Mouse (Mus musculus) liver, embryonic 11.5 days (tissue): ENCODE data around the gene Cxcl10. TPM values are rescaled to one million over a fixed set of nuclear protein-coding genes. Genes with fewer than 3 reads are reported as not detected.

ENCODE experiments used
- ATAC-seq: fragments of 200-750 bp; cut with Nextera tagmentation; replicated peaks from 2 replicates; pipeline ENCODE4 v1.8.0; 2017; ENCODE audit warnings: moderate number of reproducible peaks, mild to moderate bottlenecking, moderate TSS enrichment, moderate library complexity; ENCODE audit not compliant: low FRiP score
- DNase-seq: peaks from one replicate; pipeline ENCODE4 v3.0.0-alpha.2; 2017; ENCODE audit warnings: low spot score
- H3K27ac ChIP-seq: fragments of 300-500 bp; sonication (generic); 2 replicates; pipeline ENCODE4 v1.5.1; 2014; ENCODE audit warnings: mild to moderate bottlenecking, low read depth, low read length, control low read depth
- H3K27me3 ChIP-seq: fragments of 300-500 bp; sonication (generic); replicated peaks from 2 replicates; pipeline ENCODE4 v1.6.1; 2014; ENCODE audit warnings: low read length, mixed read lengths; ENCODE audit not compliant: control insufficient read depth, insufficient read depth
- H3K36me3 ChIP-seq: fragments of 300-500 bp; sonication (generic); 2 replicates; pipeline ENCODE4 v1.6.1; 2014; ENCODE audit warnings: mild to moderate bottlenecking, low read length, moderate library complexity, mixed read lengths; ENCODE audit not compliant: control insufficient read depth, insufficient read depth
- H3K4me1 ChIP-seq: fragments of 300-500 bp; sonication (generic); replicated peaks from 2 replicates; pipeline ENCODE4 v1.6.1; 2014; ENCODE audit warnings: low read length, mixed read lengths; ENCODE audit not compliant: control insufficient read depth, insufficient read depth
- H3K4me2 ChIP-seq: fragments of 300-500 bp; sonication (generic); 2 replicates; pipeline ENCODE4 v1.6.1; 2014; ENCODE audit warnings: mild to moderate bottlenecking, control low read depth, moderate library complexity
- H3K4me3 ChIP-seq: fragments of 300-500 bp; sonication (generic); 2 replicates; pipeline ENCODE4 v1.5.1; 2014; ENCODE audit warnings: low read depth, low read length, control low read depth
- H3K9ac ChIP-seq: fragments of 300-500 bp; sonication (generic); 2 replicates; pipeline ENCODE4 v1.6.1; 2014; ENCODE audit warnings: low read depth, low read length, control low read depth
- H3K9me3 ChIP-seq: fragments of 300-500 bp; sonication (generic); 2 replicates; pipeline ENCODE4 v1.6.1; 2016; ENCODE audit warnings: low read length, inconsistent platforms, mixed read lengths; ENCODE audit not compliant: control insufficient read depth
- WGBS: fragments of 180-500 bp; shearing (Covaris S2); extraction: QIAGEN DNeasy Blood & Tissue Kit; methylation state at CpG from one replicate; pipeline ENCODE4 v1.1.7; 2014; 5-methylcytosine and 5-hydroxymethylcytosine counted together
- polyA plus RNA-seq: library from polyadenylated mRNA; unstranded; fragments of >200 nt; fragmentation: Nextera tagmentation; extraction: Ambion mirVana; gene quantifications from 2 replicates; pipeline ENCODE4 v1.2.1, GENCODE M21; 2014

Cxcl10 gene
- polyA plus RNA-seq, 1 experiment from 2014 or later, result 6.0 TPM

DNA sequence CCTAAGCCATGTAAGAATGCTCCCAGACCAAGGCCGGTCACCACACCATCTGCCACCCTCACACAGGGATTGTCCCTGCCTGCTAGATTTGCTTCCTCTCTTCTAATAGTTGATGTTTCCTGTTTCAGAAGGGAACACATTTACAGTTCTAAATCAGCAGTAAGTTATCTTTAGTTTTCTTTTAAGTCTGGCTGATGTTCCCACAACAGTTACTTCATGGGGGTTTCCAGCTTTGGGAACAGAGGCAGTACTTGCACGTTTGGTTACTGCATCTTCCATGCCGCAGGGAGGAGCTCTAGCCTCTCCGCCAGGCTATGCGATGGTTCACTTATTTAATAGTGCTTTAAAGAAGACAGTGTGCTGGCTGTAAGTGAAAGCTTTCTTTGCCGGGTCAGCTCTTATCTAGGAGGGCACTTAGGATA is 26.0 kb upstream of the Cxcl10 start:
- no peak overlapping the region for H3K27ac ChIP-seq
- H3K4me2 ChIP-seq, result peak overlapping the region; percentile 38
- no peaks in the 10 kb centered on the region for H3K36me3 ChIP-seq
- H3K9me3 ChIP-seq, result no peaks in the 10 kb centered on the region
- no peak overlapping the region for H3K9ac ChIP-seq
- H3K27me3 ChIP-seq, result no peaks in the 10 kb centered on the region
- no peak overlapping the region for H3K4me3 ChIP-seq
- WGBS, result 30% methylated on average over 6 of the region's 6 CpGs
- ATAC-seq, result no peak
- peaks cover 15% of the 10 kb centered on the region for H3K4me1 ChIP-seq
- DNase-seq, result no peak

- H3K9ac ChIP-seq, result no peak overlapping the region
- no peak overlapping the region for H3K4me2 ChIP-seq
- 23% methylated on average over 2 of the region's 2 CpGs for WGBS
- no peak overlapping the region for H3K4me3 ChIP-seq
- no peak overlapping the region for H3K27ac ChIP-seq
- DNase-seq (no peak), ATAC-seq (no peak)
- H3K27me3 ChIP-seq, result no peaks in the 10 kb centered on the region
- no peaks in the 10 kb centered on the region for H3K36me3 ChIP-seq
- H3K9me3 ChIP-seq, result no peaks in the 10 kb centered on the region
- H3K4me1 ChIP-seq, result peaks cover 19% of the 10 kb centered on the region
These were observed 23.9 kb upstream of the Cxcl10 start for GRCm38 (mm10) chr5:92372605-92373004.

DNA sequence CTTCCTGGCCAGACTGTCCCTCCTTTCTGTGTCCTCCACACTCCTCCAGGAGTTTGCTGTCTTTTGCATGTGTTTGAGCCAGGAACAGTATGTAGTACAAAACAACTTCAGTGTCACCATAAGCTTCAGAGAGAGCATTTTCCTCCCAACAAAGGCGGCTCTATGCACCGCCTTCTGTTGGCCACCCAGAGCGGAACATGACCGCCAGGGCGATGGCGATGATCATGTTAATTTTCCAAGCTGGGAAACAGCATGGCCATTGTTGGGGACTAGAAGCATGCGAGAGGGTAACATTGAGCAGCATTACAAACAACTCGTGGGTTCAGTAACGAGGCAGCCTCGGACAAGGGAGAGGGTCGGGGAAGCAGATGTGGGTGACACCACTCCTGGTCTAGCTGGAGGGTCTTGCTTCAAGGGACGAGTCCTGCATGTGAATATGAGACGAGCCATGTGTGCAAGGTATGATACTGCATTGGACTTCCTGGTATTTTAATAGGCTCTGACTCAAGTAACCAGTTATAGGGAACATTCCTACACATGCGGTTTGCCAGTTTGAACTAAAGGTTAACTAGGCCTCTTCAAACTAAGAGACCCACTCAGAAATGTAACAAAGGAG is 22.8 kb upstream of the Cxcl10 start:
- Histone ChIP-seq H3K9me3 (no peaks in the 10 kb centered on the region), H3K27me3 (no peaks in the 10 kb centered on the region), H3K4me2 (no peak overlapping the region), H3K36me3 (no peaks in the 10 kb centered on the region), H3K9ac (no peak overlapping the region), H3K4me3 (no peak overlapping the region), H3K27ac (no peak overlapping the region), H3K4me1 (peaks cover 19% of the 10 kb centered on the region)
- ATAC-seq (no peak), DNase-seq (no peak)
- 85% methylated on average over 14 of the region's 14 CpGs for whole genome bisulfite sequencing

- no peak for ATAC-seq
- Histone ChIP-seq H3K27me3 (no peaks in the 10 kb centered on the region), H3K4me1 (peaks cover 16% of the 10 kb centered on the region), H3K4me2 (no peak overlapping the region), H3K9ac (no peak overlapping the region), H3K4me3 (no peak overlapping the region), H3K9me3 (no peaks in the 10 kb centered on the region), H3K27ac (no peak overlapping the region), H3K36me3 (no peaks in the 10 kb centered on the region)
- WGBS, result 87% methylated on average over 6 of the region's 6 CpGs
- DNase-seq, result no peak
These were observed 22.2 kb upstream of the Cxcl10 start for GRCm38 (mm10) chr5:92370891-92371290.

GRCm38 (mm10) chr5:92370392-92370791 is 21.7 kb upstream of the Cxcl10 start:
- 58% methylated on average over 6 of the region's 6 CpGs for WGBS

DNA sequence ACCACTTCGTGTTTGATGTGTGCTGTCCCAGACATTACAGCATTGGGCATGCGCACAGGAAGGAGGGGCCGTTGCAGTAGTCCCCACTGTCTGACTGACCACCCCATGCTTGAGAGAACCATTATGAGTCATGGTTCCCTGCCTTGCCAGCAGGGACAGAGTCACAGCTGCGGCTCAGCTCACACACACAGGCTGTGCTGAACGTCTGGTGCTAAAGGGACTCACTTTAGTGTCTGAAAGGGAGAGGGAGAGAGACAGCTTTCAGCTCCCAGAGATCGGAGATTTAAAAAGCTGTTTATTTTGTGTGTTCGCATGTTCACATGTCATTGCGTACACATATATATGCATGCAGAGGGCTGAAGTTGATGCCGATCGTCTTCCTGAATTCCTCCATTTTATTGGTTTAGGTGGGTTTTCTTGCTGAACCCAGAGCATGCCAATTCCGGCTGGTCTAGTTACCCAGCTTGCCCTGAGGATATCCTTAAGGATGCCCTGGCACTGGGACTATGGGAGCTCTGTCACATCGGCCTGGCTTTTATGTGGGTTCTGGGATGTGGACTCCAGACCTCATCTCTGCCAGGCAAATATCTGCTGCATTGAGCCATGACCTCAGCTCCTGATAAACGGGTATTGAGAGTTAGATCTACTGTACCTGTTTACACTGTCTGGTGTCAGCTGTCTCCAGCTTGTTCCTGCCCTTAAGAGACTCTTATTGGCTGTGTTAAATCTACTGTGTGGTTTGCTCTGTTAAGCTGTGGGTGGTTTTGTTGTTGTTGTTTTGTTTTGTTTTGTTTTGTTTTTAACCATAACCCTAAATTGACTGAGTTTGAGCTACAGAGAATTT is 20.7 kb upstream of the Cxcl10 start:
- no peaks in the 10 kb centered on the region for H3K9me3 ChIP-seq
- no peaks in the 10 kb centered on the region for H3K27me3 ChIP-seq
- 67% methylated on average over 13 of the region's 13 CpGs for WGBS
- H3K36me3 ChIP-seq, result no peaks in the 10 kb centered on the region
- H3K4me2 ChIP-seq, result no peak overlapping the region
- no peak overlapping the region for H3K27ac ChIP-seq
- no peak overlapping the region for H3K9ac ChIP-seq
- H3K4me3 ChIP-seq, result no peak overlapping the region
- peaks cover 10% of the 10 kb centered on the region; the same call in 1 of the 2 replicates for H3K4me1 ChIP-seq
- ATAC-seq, result peak; percentile 40; the same call in 1 of the 2 replicates
- no peak for DNase-seq

More at GRCm38 (mm10) chr5:92370392-92370791, 21.7 kb upstream of the Cxcl10 start:
- Histone ChIP-seq H3K27me3 (no peaks in the 10 kb centered on the region), H3K27ac (no peak overlapping the region), H3K4me3 (no peak overlapping the region), H3K9ac (no peak overlapping the region), H3K9me3 (no peaks in the 10 kb centered on the region), H3K4me1 (peaks cover 11% of the 10 kb centered on the region; the same call in 1 of the 2 replicates), H3K36me3 (no peaks in the 10 kb centered on the region), H3K4me2 (no peak overlapping the region)
- ATAC-seq (no peak), DNase-seq (no peak)

- DNase-seq (no peak), ATAC-seq (no peak)
- Histone ChIP-seq H3K4me1 (peaks cover 10% of the 10 kb centered on the region; the same call in 1 of the 2 replicates), H3K4me2 (no peak overlapping the region), H3K4me3 (no peak overlapping the region), H3K27me3 (no peaks in the 10 kb centered on the region; the same call in 1 of the 2 replicates), H3K27ac (no peak overlapping the region), H3K9ac (no peak overlapping the region), H3K9me3 (no peaks in the 10 kb centered on the region), H3K36me3 (no peaks in the 10 kb centered on the region)
- WGBS, result 66% methylated on average over 10 of the region's 10 CpGs
These were observed 19.7 kb upstream of the Cxcl10 start for GRCm38 (mm10) chr5:92368392-92368791.

GRCm38 (mm10) chr5:92366565-92366964 is 17.9 kb upstream of the Cxcl10 start:
- Histone ChIP-seq H3K27me3 (no peaks in the 10 kb centered on the region; the same call in 1 of the 2 replicates), H3K36me3 (no peaks in the 10 kb centered on the region), H3K4me2 (no peak overlapping the region), H3K27ac (no peak overlapping the region), H3K4me3 (no peak overlapping the region), H3K9ac (no peak overlapping the region), H3K9me3 (no peaks in the 10 kb centered on the region), H3K4me1 (0 out of 2 replicates have a peak, but pooled peaks cover 4% of the 10 kb centered on the region)
- 62% methylated on average over 6 of the region's 6 CpGs for WGBS
- DNase-seq, result no peak
- no peak; the same call in 1 of the 2 replicates for ATAC-seq
